Mouse (Mus musculus) gastrocnemius, adult 2 months (tissue): ENCODE data around the gene Lcp2. TPM values are rescaled to one million over a fixed set of nuclear protein-coding genes. Genes with fewer than 3 reads are reported as not detected.

Experiments
- DNase-seq: peaks from one replicate; pipeline ENCODE4 v3.0.0; 2022
- H3K27ac ChIP-seq: fragments of 200-600 bp; 2 replicates; pipeline ENCODE4 v1.8.1; 2022; ENCODE audit warnings: mild to moderate bottlenecking
- H3K4me3 ChIP-seq: fragments of 200-600 bp; 2 replicates; pipeline ENCODE4 v1.8.1; 2022; ENCODE audit warnings: mild to moderate bottlenecking, moderate library complexity
- CTCF ChIP-seq: fragments of 200-600 bp; IDR thresholded peaks from 2 replicates; pipeline ENCODE4 v1.8.1; 2022; ENCODE audit warnings: antibody characterized with exemption, mild to moderate bottlenecking, moderate library complexity
- intact Hi-C: fragments of 180-260 bp; cut with DNase I; formaldehyde crosslinking; loops from one replicate; pipeline ENCODE4 v1.15.1; 2025
- total RNA-seq, 2 experiments: library from RNA; stranded (reverse); gene quantifications; 2 replicates each; pipeline ENCODE4 v1.2.3; 2021

Gene Lcp2
- total RNA-seq, 2 experiments from 2014 or later = 0.36 to 1.6 TPM

GRCm38 (mm10) chr11:34012007-34012652, 34.6 kb upstream of the Lcp2 start:
- H3K4me3 ChIP-seq = no peak overlapping the region
- intact Hi-C loops = no loop called here
- no peak for TF ChIP-seq CTCF
- H3K27ac ChIP-seq = no peak overlapping the region
- no peak for DNase-seq

- intact Hi-C loops = no loop called here
- no peak for TF ChIP-seq CTCF
- no peak overlapping the region for H3K27ac ChIP-seq
- no peak for DNase-seq
- no peak overlapping the region for H3K4me3 ChIP-seq
These were observed 21.6 kb upstream of the Lcp2 start for GRCm38 (mm10) chr11:34025091-34025490.

- no peak for DNase-seq
- intact Hi-C loops = no loop called here
- TF ChIP-seq CTCF = no peak
- H3K4me3 ChIP-seq = no peak overlapping the region
- H3K27ac ChIP-seq = no peak overlapping the region
These were observed 17.1 kb upstream of the Lcp2 start for GRCm38 (mm10) chr11:34029658-34030057.

- H3K27ac ChIP-seq = no peak overlapping the region
- DNase-seq = peak; percentile 21
These were observed 15.5 kb upstream of the Lcp2 start for GRCm38 (mm10) chr11:34031015-34031805.

GRCm38 (mm10) chr11:34034008-34034505, 12.7 kb upstream of the Lcp2 start:
- intact Hi-C loops = no loop called here
- no peak overlapping the region for H3K4me3 ChIP-seq
- no peak for DNase-seq
- no peak overlapping the region for H3K27ac ChIP-seq
- no peak for TF ChIP-seq CTCF

More at GRCm38 (mm10) chr11:34031015-34031805, 15.5 kb upstream of the Lcp2 start:
- 0 out of 2 replicates have a peak overlapping the region, but pooled peaks have one; percentile 29 for H3K4me3 ChIP-seq
- no peak for TF ChIP-seq CTCF
- intact Hi-C loops = no loop called here

GRCm38 (mm10) chr11:34034794-34035193, 11.9 kb upstream of the Lcp2 start:
- DNase-seq = no peak
- intact Hi-C loops = no loop called here
- no peak for TF ChIP-seq CTCF

GRCm38 (mm10) chr11:34035909-34036658, 10.6 kb upstream of the Lcp2 start:
- H3K4me3 ChIP-seq = no peak overlapping the region
- intact Hi-C loops = no loop called here
- no peak for DNase-seq
- no peak for TF ChIP-seq CTCF
- no peak overlapping the region for H3K27ac ChIP-seq

More at GRCm38 (mm10) chr11:34034794-34035193, 11.9 kb upstream of the Lcp2 start:
- Histone ChIP-seq H3K4me3 (no peak overlapping the region), H3K27ac (no peak overlapping the region)

GRCm38 (mm10) chr11:34040061-34040460, 6.7 kb upstream of the Lcp2 start:
- Histone ChIP-seq H3K27ac (no peak overlapping the region), H3K4me3 (no peak overlapping the region)
- TF ChIP-seq CTCF = no peak
- intact Hi-C loops = no loop called here
- DNase-seq = no peak

GRCm38 (mm10) chr11:34042808-34043207, 3.9 kb upstream of the Lcp2 start:
- Histone ChIP-seq H3K27ac (no peak overlapping the region), H3K4me3 (no peak overlapping the region)
- TF ChIP-seq CTCF = no peak
- intact Hi-C loops = no loop called here
- DNase-seq = no peak

GRCm38 (mm10) chr11:34047542-34047937, 820 bp downstream of the Lcp2 start:
- H3K4me3 ChIP-seq = peak overlapping the region; percentile 57
- peak overlapping the region; percentile 57; the same call in 1 of the 2 replicates for H3K27ac ChIP-seq
- no peak for TF ChIP-seq CTCF
- intact Hi-C loops = no loop called here
- DNase-seq = no peak

- intact Hi-C loops = no loop called here
- Histone ChIP-seq H3K4me3 (peak overlapping the region; percentile 57), H3K27ac (no peak overlapping the region)
- no peak for DNase-seq
- TF ChIP-seq CTCF = no peak
These were observed 1.8 kb downstream of the Lcp2 start for GRCm38 (mm10) chr11:34048375-34049124.

- DNase-seq = no peak
- TF ChIP-seq CTCF = no peak
- peak overlapping the region; percentile 6; the same call in 1 of the 2 replicates for H3K4me3 ChIP-seq
- intact Hi-C loops = no loop called here
- H3K27ac ChIP-seq = no peak overlapping the region
These were observed 2.3 kb downstream of the Lcp2 start for GRCm38 (mm10) chr11:34049125-34049379.

- Histone ChIP-seq H3K27ac (no peak overlapping the region), H3K4me3 (no peak overlapping the region)
- no peak for DNase-seq
- TF ChIP-seq CTCF = no peak
- intact Hi-C loops = no loop called here
These were observed 3.3 kb downstream of the Lcp2 start for GRCm38 (mm10) chr11:34050063-34050462.
